Comparison of ENCODE assay signal across 13 mouse cellular contexts in genomic region chr4:149999510-149999900, GRCm38 (mm10). TPM values are rescaled to one million over a fixed set of nuclear protein-coding genes. Genes with fewer than 3 reads are reported as not detected.
DNase-seq lines count a peak whose midpoint lies in the region; ATAC-seq and TF ChIP-seq lines count a peak whose summit lies in the region.
"Had no signal": no experiment of that assay in that cellular context is flagged by ENCODE, and none has a peak within 500 bp of the region (broad histone marks: within the 10 kb centered on the region; RNA-seq: fewer than 3 reads in every experiment).

No protein-coding gene starts in this region.

- H3K4me3 ChIP-seq in lung, postnatal 0 days (ENCODE audit: low read depth, low read length), result no peak overlapping the region
- H3K4me3 ChIP-seq in stomach, postnatal 0 days (ENCODE audit: low read depth, low read length), result no peak overlapping the region
- H3K4me3 ChIP-seq: forebrain, embryonic 10.5 days; heart, embryonic 15.5 days had no signal

- 0 out of 2 replicates have a peak, but pooled peaks cover 5% of the 10 kb centered on the region for H3K36me3 ChIP-seq in lung, postnatal 0 days (ENCODE audit: insufficient read depth, low read length)
- H3K36me3 ChIP-seq in stomach, postnatal 0 days (ENCODE audit: control insufficient read depth, insufficient read depth, low read length), result no peaks in the 10 kb centered on the region
- H3K36me3 ChIP-seq: forebrain, embryonic 10.5 days; heart, embryonic 15.5 days had no signal

- H3K9me3 ChIP-seq in lung, postnatal 0 days (ENCODE audit: low read length), result no peaks in the 10 kb centered on the region
- H3K9me3 ChIP-seq in stomach, postnatal 0 days (ENCODE audit: control insufficient read depth, low read length), result no peaks in the 10 kb centered on the region
- H3K9me3 ChIP-seq: forebrain, embryonic 10.5 days; heart, embryonic 15.5 days had no signal

- H3K4me1 ChIP-seq in lung, postnatal 0 days (ENCODE audit: insufficient read depth, low read depth, low read length), result peaks cover 11% of the 10 kb centered on the region
- peaks cover 22% of the 10 kb centered on the region for H3K4me1 ChIP-seq in stomach, postnatal 0 days (replicated peaks; ENCODE audit: control insufficient read depth, insufficient read depth)

- no peak overlapping the region for H3K27ac ChIP-seq in lung, postnatal 0 days (ENCODE audit: low read length)
- H3K27ac ChIP-seq in stomach, postnatal 0 days (replicated peaks), result peak overlapping the region; percentile 84
- H3K27ac ChIP-seq: forebrain, embryonic 10.5 days had no signal

- WGBS in lung, postnatal 0 days, result 72% methylated on average over 9 of the region's 9 CpGs
- 63% methylated on average over 9 of the region's 9 CpGs for WGBS in stomach, postnatal 0 days

- peak overlapping the region; percentile 59 for H3K4me2 ChIP-seq in lung, postnatal 0 days (replicated peaks; ENCODE audit: low read depth, low read length)
- no peak overlapping the region for H3K4me2 ChIP-seq in stomach, postnatal 0 days (replicated peaks; ENCODE audit: low read depth)
- H3K4me2 ChIP-seq: heart, embryonic 15.5 days; lung, embryonic 14.5 days had no signal

- H3K27me3 ChIP-seq in lung, postnatal 0 days (replicated peaks; ENCODE audit: insufficient read depth, low read length), result no peaks in the 10 kb centered on the region
- no peaks in the 10 kb centered on the region for H3K27me3 ChIP-seq in stomach, postnatal 0 days (ENCODE audit: control insufficient read depth, insufficient read depth, low read length)
- H3K27me3 ChIP-seq: heart, embryonic 15.5 days had no signal

- no peak overlapping the region for H3K9ac ChIP-seq in lung, postnatal 0 days (replicated peaks; ENCODE audit: low read depth)
- H3K9ac ChIP-seq in stomach, postnatal 0 days (ENCODE audit: low read length), result no peak overlapping the region
- H3K9ac ChIP-seq: lung, embryonic 14.5 days had no signal

- TF ChIP-seq EP300 in lung, postnatal 0 days (IDR thresholded peaks at IDR 0.05), result no peak
- no peak for TF ChIP-seq EP300 in stomach, postnatal 0 days (optimal IDR thresholded peaks at IDR 0.05)

- no peak for ATAC-seq in lung, postnatal 0 days
- no peak for ATAC-seq in stomach, postnatal 0 days (ENCODE audit: low FRiP score, low TSS enrichment)
- ATAC-seq: inflammation-experienced regulatory T-cells, adult 6 months had no signal

- TF ChIP-seq CTCF in lung, postnatal 0 days (IDR thresholded peaks at IDR 0.05), result no peak
- no peak for TF ChIP-seq CTCF in stomach, postnatal 0 days (IDR thresholded peaks at IDR 0.05; ENCODE audit: low read depth)

- peak; percentile 29 for DNase-seq in adrenal gland, adult 2 months
- no peak for DNase-seq in adrenal gland, postnatal 36 days
- peak; percentile 5 for DNase-seq in heart, postnatal 4 days
- DNase-seq in heart, adult 9 months (ENCODE audit: low spot score in 2 of 2), result no peak
- no peak for DNase-seq in lung, postnatal 0 days (ENCODE audit: low spot score)
- DNase-seq in lung, postnatal 36 days, result no peak
- DNase-seq in stomach, postnatal 0 days (ENCODE audit: low spot score), result no peak
- DNase-seq in frontal cortex, postnatal 14 days (ENCODE audit: low spot score in 2 of 2), result no peak
- DNase-seq: thymus, adult 2 months had no signal

RNA-seq across cellular contexts. Expression of gene H6pd, which starts 9.3 kb away (rescaled TPM):
- total RNA-seq in adrenal gland, adult 2 months (2021), result 100 to 1,000 TPM; 120 to 197 TPM
- 146 and 154 TPM in 2 replicates for polyA plus RNA-seq in adrenal gland, adult 2 months (2012; rRNA removed)
- 100 to 1,000 TPM; 152 to 160 TPM for total RNA-seq in adrenal gland, postnatal 36 days (2021)
- 10 to 100 TPM; 34.1 to 35.2 TPM for total RNA-seq in heart, postnatal 4 days (2021)
- polyA plus RNA-seq in lung, postnatal 0 days (2015; fragmentation: Nextera tagmentation; extraction: Ambion mirVana), result 44.8 and 45.8 TPM in 2 replicates
- 11.8 and 12.3 TPM in 2 replicates for polyA plus RNA-seq in stomach, postnatal 0 days (2015; fragmentation: Nextera tagmentation; extraction: Ambion mirVana)

RNA-seq across cellular contexts. Expression of gene Spsb1, which starts 44.7 kb away (rescaled TPM):
- 10 to 100 TPM; 22.2 to 29.5 TPM for total RNA-seq in adrenal gland, adult 2 months (2021)
- polyA plus RNA-seq in adrenal gland, adult 2 months (2012; rRNA removed), result 26.3 and 26.9 TPM in 2 replicates
- total RNA-seq in adrenal gland, postnatal 36 days (2021), result 10 to 100 TPM; 21.8 to 52.7 TPM
- 10 to 100 TPM; 26.2 to 26.7 TPM for total RNA-seq in heart, postnatal 4 days (2021)
- polyA plus RNA-seq in lung, postnatal 0 days (2015; fragmentation: Nextera tagmentation; extraction: Ambion mirVana), result 14.6 and 19.2 TPM in 2 replicates
- polyA plus RNA-seq in stomach, postnatal 0 days (2015; fragmentation: Nextera tagmentation; extraction: Ambion mirVana), result 10.0 and 13.1 TPM in 2 replicates

Comparison
In these comparisons a context has a peak if more than half of its experiments do, and no peak if none do; other contexts are left out.
1. DNase-seq: peak in adrenal gland, adult 2 months (single experiment) and heart, postnatal 4 days (single experiment); none in adrenal gland, postnatal 36 days (0 of 2), heart, adult 9 months (0 of 2), lung, postnatal 0 days (single experiment), lung, postnatal 36 days (single experiment), stomach, postnatal 0 days (single experiment) and frontal cortex, postnatal 14 days (0 of 2).